Mouse (Mus musculus): ENCODE results near the gene Limch1.

The Limch1 gene

GRCm38 (mm10) chr5:66747761-66748430 lies 2.3 kb downstream of the Limch1 start:
- no peak for DNase-seq

DNA sequence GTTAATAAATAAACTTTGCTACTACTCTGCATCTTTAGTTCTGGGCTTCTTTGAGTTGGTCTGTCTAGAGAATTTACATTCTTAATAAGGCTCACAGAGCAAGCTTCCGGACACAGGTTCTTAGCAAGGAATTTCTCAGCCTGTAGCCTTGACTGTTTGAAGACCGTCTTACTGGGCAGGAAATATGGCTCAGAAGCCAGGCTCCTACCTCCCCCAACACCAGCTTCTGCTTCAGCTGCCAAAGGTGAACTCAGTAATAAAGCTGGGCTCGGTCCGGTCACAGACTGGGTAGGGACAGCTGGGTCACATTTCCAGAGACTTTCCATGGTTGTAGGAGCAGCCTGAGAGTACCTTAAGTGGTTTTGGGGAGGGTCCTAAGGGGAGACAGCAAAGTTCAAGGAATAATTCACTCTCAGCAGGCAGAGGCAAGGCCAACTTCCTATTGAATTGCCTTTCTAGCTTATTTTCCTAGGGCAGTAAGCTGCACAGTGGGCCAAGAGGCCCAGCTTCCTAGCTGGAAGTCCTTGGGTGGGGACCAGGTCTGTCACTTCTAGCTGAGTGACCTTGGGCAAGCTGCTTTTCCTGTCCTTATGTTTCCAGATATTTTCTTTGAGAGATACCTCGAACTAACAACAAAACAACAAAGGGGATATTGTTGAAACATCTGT lies 3.0 kb downstream of the Limch1 start:
- no peak for DNase-seq

DNA sequence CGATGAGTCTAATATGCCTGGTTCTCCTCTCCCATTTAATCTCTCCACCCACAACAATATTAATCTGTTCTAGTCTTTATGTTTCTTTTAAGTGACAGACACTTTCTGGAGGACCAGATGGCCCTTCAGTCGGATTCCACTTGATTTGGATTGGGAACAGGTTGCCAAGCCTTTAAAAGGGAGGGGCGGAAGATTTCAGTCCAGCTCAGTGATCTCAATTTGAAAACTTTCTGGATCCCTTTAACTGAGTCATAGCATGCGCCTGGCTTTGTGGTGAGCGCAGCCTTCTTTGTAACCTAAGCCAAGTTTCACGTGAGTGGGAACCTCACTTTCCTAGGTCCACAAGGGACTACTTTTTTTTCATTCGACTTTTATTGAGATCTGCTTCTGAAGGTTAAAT lies 5.0 kb downstream of the Limch1 start:
- no peak for DNase-seq

- DNase-seq, result no peak
These were observed 5.8 kb downstream of the Limch1 start for GRCm38 (mm10) chr5:66751332-66751980.

DNA sequence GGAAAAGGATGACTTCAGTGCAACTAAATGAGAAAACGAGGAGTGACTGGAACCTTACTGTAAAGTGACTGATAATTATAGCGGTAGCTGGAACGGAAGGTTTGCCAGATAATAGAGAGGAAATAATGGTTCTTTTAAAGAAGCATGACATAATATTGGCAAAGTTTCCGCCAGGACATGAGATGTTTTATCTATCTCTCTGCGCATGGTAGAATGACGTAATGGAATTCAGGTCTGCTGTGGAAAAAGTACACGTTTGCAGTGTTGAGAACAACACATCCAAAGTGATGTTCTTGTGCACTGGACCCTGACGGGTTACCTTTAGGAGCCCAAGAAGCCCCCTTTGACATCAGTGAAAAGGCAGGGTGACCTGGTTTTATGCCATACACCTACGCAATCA lies 8.0 kb downstream of the Limch1 start:
- no peak for DNase-seq

DNA sequence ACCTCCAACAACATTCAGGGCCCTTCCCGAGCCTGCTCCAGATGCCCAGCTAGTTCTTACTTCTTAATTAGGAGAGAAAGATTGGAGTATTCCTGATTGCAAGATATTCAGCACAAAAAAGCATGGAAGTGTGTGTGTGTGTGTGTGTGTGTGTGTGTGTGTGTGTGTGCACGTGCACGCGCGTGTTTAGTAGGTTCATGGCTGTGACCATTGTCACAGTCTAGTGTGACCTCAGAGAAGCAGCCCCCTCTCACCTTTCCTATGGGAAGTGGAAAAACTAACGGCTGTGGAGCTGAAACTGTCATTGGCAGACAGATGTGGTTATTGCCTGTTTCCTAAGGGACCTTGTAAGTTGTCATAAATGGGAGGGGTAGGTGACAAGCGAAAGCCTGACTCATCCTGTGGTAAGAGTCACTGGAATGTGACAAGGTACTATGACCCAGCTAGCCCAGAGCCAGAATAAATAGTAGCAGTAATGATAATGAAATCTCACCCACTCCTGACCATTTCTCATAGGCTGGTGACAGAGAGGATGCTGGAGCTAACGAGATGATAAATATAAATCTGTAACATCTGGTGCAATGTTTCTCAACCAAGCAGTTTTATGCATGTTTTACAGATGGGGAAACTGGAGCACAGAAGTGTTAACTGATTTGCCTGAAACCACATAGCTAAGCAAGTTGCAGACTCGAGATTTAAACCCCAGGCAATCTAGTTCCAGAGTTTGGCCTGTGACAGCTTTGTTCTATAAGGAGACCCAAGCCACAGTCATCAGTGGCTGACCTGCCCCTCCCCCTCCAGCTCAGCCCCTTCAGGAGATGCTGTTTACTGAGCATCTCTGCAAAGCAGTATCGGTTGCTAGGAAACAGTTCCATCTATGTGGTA lies 11.4 kb downstream of the Limch1 start:
- DNase-seq, result no peak

GRCm38 (mm10) chr5:66757706-66758237 lies 12.1 kb downstream of the Limch1 start:
- DNase-seq, result no peak

- DNase-seq, result no peak
These were observed 13.7 kb downstream of the Limch1 start for GRCm38 (mm10) chr5:66759354-66759753.

GRCm38 (mm10) chr5:66760747-66761146 lies 15.1 kb downstream of the Limch1 start:
- DNase-seq, result no peak

GRCm38 (mm10) chr5:66762006-66762405 lies 16.4 kb downstream of the Limch1 start:
- no peak for DNase-seq

DNA sequence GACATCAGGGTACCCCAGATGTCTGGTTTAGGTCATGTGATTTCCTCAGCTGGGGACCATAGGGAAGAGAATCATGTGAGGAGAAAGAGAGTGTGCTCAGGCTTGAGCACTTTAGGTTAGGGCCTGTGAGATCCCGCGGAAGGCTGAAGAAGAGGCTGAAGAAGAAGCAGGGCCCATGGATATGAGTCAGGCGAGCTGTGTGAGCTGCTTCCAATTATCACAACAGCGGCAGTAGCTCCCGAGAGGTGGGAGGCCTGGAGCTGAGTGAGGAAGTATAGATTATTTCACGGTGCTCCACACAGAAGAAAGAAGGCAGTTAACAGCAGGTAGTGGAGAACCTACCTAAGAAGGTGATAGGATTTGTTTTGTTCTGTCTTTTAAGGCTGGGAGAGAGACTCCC lies 18.5 kb downstream of the Limch1 start:
- DNase-seq, result no peak

- no peak for DNase-seq
These were observed 20.3 kb downstream of the Limch1 start for GRCm38 (mm10) chr5:66765911-66766310.

GRCm38 (mm10) chr5:66768034-66768433 lies 22.4 kb downstream of the Limch1 start:
- DNase-seq, result no peak

- DNase-seq, result no peak
These were observed 23.4 kb downstream of the Limch1 start for GRCm38 (mm10) chr5:66769070-66769469.

DNA sequence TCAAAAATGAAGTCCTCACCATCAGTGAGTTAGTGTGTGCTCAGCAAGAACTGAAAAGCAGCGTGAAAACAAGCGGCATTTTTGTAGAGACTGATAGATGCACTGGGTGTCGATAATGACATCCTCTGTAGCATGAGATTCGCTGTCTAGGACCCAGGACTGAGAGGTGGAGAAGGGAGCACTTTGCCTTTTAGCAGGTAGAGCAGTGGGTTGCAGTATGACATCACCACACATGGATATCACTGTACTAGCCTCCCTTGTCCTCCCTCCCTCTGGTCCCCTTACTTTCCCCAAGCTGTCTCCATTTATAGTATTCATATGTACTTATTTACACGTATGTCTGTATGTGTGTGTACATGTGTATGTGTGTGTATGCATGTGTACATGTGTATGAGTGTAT lies 23.9 kb downstream of the Limch1 start:
- DNase-seq, result no peak

- no peak for DNase-seq
These were observed 32.5 kb downstream of the Limch1 start for GRCm38 (mm10) chr5:66777999-66778710.

DNA sequence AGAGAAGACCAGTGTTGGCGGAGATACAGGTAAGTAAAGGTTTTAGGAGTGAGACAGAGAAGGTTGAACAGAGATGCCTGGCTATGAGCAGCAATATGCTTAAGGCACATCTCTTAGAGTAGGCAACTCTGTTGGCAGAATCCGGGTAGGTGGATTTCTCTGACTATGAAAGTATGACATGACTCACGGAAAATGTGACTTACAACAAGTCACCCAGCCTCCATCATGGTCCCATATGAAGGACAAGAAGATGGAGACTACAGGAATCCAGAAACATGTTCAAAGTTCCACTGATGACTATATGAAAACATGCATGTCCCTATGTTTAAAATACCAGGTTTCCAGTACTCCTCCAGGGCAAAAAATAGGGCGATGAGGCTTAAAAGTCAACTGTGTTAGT lies 34.7 kb downstream of the Limch1 start:
- DNase-seq, result no peak

DNA sequence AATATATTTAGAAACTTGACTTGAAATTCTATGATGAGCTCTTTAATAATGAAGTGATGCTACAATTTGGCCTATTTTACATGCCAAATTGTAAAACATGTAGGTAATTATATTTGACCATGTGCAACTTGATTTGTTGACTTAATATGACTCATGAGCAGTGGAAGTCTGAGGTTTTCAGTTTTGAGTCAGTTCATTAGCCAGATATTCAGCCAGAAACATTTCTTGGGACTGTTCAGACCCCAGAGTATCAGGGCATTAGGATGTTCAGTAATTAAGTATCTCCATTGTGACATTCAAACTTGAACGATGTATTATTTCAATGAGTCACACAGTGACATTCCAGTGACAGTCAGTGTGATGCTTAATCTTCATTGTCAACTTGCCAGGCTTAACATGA lies 35.9 kb downstream of the Limch1 start:
- no peak for DNase-seq

DNA sequence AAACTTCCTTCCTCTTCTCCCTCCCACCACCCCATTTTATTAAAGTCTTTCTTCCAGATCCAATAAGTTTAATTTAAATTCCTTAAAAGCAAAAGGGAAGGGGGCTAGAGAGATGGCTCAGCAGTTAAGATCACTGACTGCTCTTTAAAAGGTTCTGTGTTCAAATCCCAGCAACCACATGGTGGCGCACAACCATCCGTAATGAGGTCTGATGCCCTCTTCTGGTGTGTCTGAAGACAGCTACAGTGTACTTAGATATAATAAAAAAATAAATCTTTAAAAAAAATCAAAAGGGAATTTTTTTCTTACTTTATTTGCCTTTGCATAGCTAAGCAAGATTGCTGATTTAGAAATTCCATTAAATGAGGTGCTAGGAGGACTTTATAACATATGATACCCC lies 37.2 kb downstream of the Limch1 start:
- DNase-seq, result no peak

- DNase-seq, result no peak
These were observed 39.2 kb downstream of the Limch1 start for GRCm38 (mm10) chr5:66784624-66785361.

- no peak for DNase-seq
These were observed 40.5 kb downstream of the Limch1 start for GRCm38 (mm10) chr5:66785995-66786620.

Data from thymus, postnatal 25 days (tissue).